Comparison of ENCODE assay signal across 25 mouse cellular contexts in genomic region chr6:82070459-82070858, GRCm38 (mm10). TPM values are rescaled to one million over a fixed set of nuclear protein-coding genes. Genes with fewer than 3 reads are reported as not detected.
"Had no signal": no experiment of that assay in that cellular context is flagged by ENCODE, and none has a peak within 500 bp of the region (broad histone marks: within the 10 kb centered on the region; RNA-seq: fewer than 3 reads in every experiment).

No protein-coding gene starts in this region.

- H3K4me1 ChIP-seq: heart, embryonic 10.5 days; heart, embryonic 12.5 days; hindbrain, embryonic 10.5 days; hindbrain, embryonic 12.5 days; intestine, embryonic 15.5 days; kidney, embryonic 15.5 days had no signal

- ATAC-seq: hindbrain, embryonic 16.5 days; inflammation-experienced regulatory T-cells, adult 6 months; intestine, embryonic 15.5 days; intestine, postnatal 0 days had no signal

- H3K4me2 ChIP-seq: heart, embryonic 12.5 days; hindbrain, embryonic 12.5 days; hindbrain, embryonic 14.5 days; intestine, embryonic 15.5 days; kidney, embryonic 15.5 days; limb, embryonic 13.5 days; liver, embryonic 11.5 days had no signal

- DNase-seq: gastrocnemius, adult 2 months; gastrocnemius, postnatal 10 days; gastrocnemius, postnatal 25 days; heart, adult 18-20 months; heart, postnatal 10 days; heart, postnatal 4 days; kidney, adult 8-10 months; kidney, postnatal 14 days had no signal

- H3K4me3 ChIP-seq: gastrocnemius, adult 2 months; heart, embryonic 10.5 days; heart, embryonic 12.5 days; hindbrain, embryonic 10.5 days; hindbrain, embryonic 12.5 days; intestine, embryonic 15.5 days; kidney, embryonic 15.5 days; layer of hippocampus, adult 2 months; left cerebral cortex, adult 2 months; limb, embryonic 13.5 days had no signal

- H3K36me3 ChIP-seq: heart, embryonic 10.5 days; heart, embryonic 12.5 days; hindbrain, embryonic 10.5 days; hindbrain, embryonic 12.5 days; intestine, embryonic 15.5 days had no signal

- H3K9ac ChIP-seq: heart, embryonic 12.5 days; hindbrain, embryonic 12.5 days; hindbrain, embryonic 14.5 days; intestine, embryonic 15.5 days; kidney, embryonic 15.5 days; limb, embryonic 13.5 days; liver, embryonic 14.5 days had no signal

- H3K9me3 ChIP-seq: heart, embryonic 10.5 days; heart, embryonic 12.5 days; hindbrain, embryonic 12.5 days; intestine, embryonic 15.5 days; kidney, embryonic 15.5 days had no signal

- H3K27me3 ChIP-seq: heart, embryonic 12.5 days; hindbrain, embryonic 12.5 days; intestine, embryonic 15.5 days; kidney, embryonic 15.5 days; limb, embryonic 13.5 days had no signal

- H3K27ac ChIP-seq: gastrocnemius, adult 2 months; heart, embryonic 10.5 days; hindbrain, embryonic 10.5 days; hindbrain, embryonic 12.5 days; hindbrain, embryonic 14.5 days; intestine, embryonic 15.5 days; kidney, embryonic 15.5 days; kidney, postnatal 0 days; layer of hippocampus, adult 2 months; left cerebral cortex, adult 2 months; limb, embryonic 13.5 days; liver, embryonic 14.5 days had no signal

RNA-seq across cellular contexts. Expression of gene Eva1a, which starts 29.6 kb away (rescaled TPM):
- total RNA-seq: granulocyte monocyte progenitor cell, adult 5-6 weeks had no signal
- polyA plus RNA-seq: inflammation-experienced regulatory T-cells, adult 6 months had no signal
